Mouse (Mus musculus): ENCODE data around the gene Olfr800.

Gene Olfr800

GRCm38 (mm10) chr10:129657394-129657793 lies at the start of gene Olfr800:
Gene Olfr800 (plus strand): TSS chr10:129657694.
- DNase-seq (ENCODE audit: low read depth): no peak

- DNase-seq (ENCODE audit: low read depth): no peak
Measured at GRCm38 (mm10) chr10:129612470-129612869, 45.0 kb upstream of the Olfr800 start, which contains the start of gene Olfr796. Gene Olfr796 (minus strand): TSS chr10:129612570.

GRCm38 (mm10) chr10:129621724-129622123 lies 35.8 kb upstream of the Olfr800 start:
- DNase-seq (ENCODE audit: low read depth): no peak

GRCm38 (mm10) chr10:129623251-129623650 lies 34.2 kb upstream of the Olfr800 start:
- DNase-seq (ENCODE audit: low read depth): no peak

- no peak for DNase-seq (ENCODE audit: low read depth)
Measured at GRCm38 (mm10) chr10:129627834-129628233, 29.7 kb upstream of the Olfr800 start, which contains the start of gene Olfr798. Gene Olfr798 (minus strand): TSS chr10:129627934.

GRCm38 (mm10) chr10:129637184-129637583 lies 20.3 kb upstream of the Olfr800 start, which contains the start of gene Olfr799:
Gene Olfr799 (plus strand): TSS chr10:129637484.
- no peak for DNase-seq (ENCODE audit: low read depth)

GRCm38 (mm10) chr10:129651763-129652162 lies 5.7 kb upstream of the Olfr800 start:
- DNase-seq (ENCODE audit: low read depth): no peak

GRCm38 (mm10) chr10:129673765-129674164 lies 16.3 kb downstream of the Olfr800 start, which contains the start of gene Olfr801:
Gene Olfr801 (minus strand): TSS chr10:129673865.
- DNase-seq (ENCODE audit: low read depth): no peak

GRCm38 (mm10) chr10:129688069-129688468 lies 30.6 kb downstream of the Olfr800 start, which contains the start of gene Olfr802:
Gene Olfr802 (minus strand): TSS chr10:129688169.
- no peak for DNase-seq (ENCODE audit: low read depth)

GRCm38 (mm10) chr10:129694186-129694585 lies 36.7 kb downstream of the Olfr800 start, which contains the start of gene Olfr803:
Gene Olfr803 (minus strand): TSS chr10:129694286.
- no peak for DNase-seq (ENCODE audit: low read depth)

GRCm38 (mm10) chr10:129702910-129703309 lies 45.4 kb downstream of the Olfr800 start, which contains the start of gene Olfr804:
Gene Olfr804 (plus strand): TSS chr10:129703210.
- DNase-seq (ENCODE audit: low read depth): no peak

Data from induced T-regulatory cell, adult 2 months (primary cell).